Mouse (Mus musculus): Measurements from ENCODE around the gene Tmem234. TPM values are rescaled to one million over a fixed set of nuclear protein-coding genes. Genes with fewer than 3 reads are reported as not detected.

The Tmem234 gene
- polyA plus RNA-seq, 1 experiment, result 50.1 TPM

DNA sequence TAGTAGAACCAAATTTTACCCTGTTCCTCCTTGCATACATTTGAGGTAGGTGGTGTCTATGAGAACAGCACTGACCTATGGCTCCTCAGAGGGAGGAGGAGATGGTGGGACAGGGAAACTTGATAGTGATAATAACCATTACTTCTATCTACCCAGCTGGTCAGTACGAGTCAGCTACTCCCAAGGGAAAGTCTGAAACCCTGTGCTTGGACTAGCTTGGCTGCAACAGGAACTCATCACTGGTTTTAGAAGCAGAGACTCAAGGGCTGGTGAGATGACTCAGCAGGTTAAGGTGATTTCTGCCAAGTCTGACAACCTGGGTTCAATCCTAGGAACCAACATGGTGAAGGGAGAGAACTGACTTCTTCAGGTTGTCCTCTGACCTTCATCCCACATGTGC is 48.2 kb downstream of the Tmem234 start:
- Histone ChIP-seq H3K27me3 (ENCODE audit: control insufficient read depth, insufficient read depth, low read length) (no peaks in the 10 kb centered on the region), H3K4me1 (ENCODE audit: control insufficient read depth, insufficient read depth, low read length) (no peaks in the 10 kb centered on the region), H3K4me3 (ENCODE audit: control insufficient read depth, low read depth, low read length) (no peak overlapping the region), H3K36me3 (ENCODE audit: control insufficient read depth, insufficient read depth, low read length) (no peaks in the 10 kb centered on the region; the same call in none of the 2 replicates), H3K27ac (ENCODE audit: control insufficient read depth, insufficient read depth, low read depth, low read length) (no peak overlapping the region)
- no peak for TF ChIP-seq CTCF (IDR thresholded peaks at IDR 0.05; ENCODE audit: control insufficient read depth, insufficient read depth, insufficient replicate concordance, low read depth, low read length)
- TF ChIP-seq POLR2A (IDR thresholded peaks at IDR 0.05; ENCODE audit: control insufficient read depth, low read depth, low read length), result no peak

GRCm38 (mm10) chr4:129650359-129650758 is 49.9 kb downstream of the Tmem234 start:
- TF ChIP-seq CTCF (IDR thresholded peaks at IDR 0.05; ENCODE audit: control insufficient read depth, insufficient read depth, insufficient replicate concordance, low read depth, low read length) (no peak), POLR2A (IDR thresholded peaks at IDR 0.05; ENCODE audit: control insufficient read depth, low read depth, low read length) (no peak)
- Histone ChIP-seq H3K27me3 (ENCODE audit: control insufficient read depth, insufficient read depth, low read length) (no peaks in the 10 kb centered on the region), H3K4me3 (ENCODE audit: control insufficient read depth, low read depth, low read length) (no peak overlapping the region)

DNA sequence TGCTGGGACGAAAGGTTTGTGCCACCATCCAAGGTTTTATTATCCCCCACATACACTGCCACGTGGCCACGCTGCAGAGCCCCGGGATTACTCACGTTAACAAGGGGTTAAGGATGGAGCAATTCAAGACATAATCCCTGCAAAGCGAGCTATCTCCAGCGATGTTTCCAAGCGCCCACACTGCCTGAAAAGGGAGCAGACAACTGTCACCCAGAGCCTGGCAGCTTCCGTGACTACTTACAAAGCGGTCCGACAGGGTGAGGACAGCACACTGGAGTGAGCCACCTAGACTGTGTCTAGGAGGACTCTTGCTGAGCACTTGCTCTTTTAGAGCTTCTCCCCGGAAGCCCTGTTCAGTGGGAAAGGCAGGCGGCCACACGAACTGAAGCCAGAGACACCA is 54.3 kb downstream of the Tmem234 start:
- H3K4me1 ChIP-seq (ENCODE audit: control insufficient read depth, insufficient read depth, low read length), result no peaks in the 10 kb centered on the region
- H3K27me3 ChIP-seq (ENCODE audit: control insufficient read depth, insufficient read depth, low read length), result no peaks in the 10 kb centered on the region
- no peak overlapping the region for H3K27ac ChIP-seq (ENCODE audit: control insufficient read depth, insufficient read depth, low read depth, low read length)
- H3K36me3 ChIP-seq (ENCODE audit: control insufficient read depth, insufficient read depth, low read length), result peaks cover 3% of the 10 kb centered on the region
- TF ChIP-seq POLR2A (IDR thresholded peaks at IDR 0.05; ENCODE audit: control insufficient read depth, low read depth, low read length) (no peak), CTCF (IDR thresholded peaks at IDR 0.05; ENCODE audit: control insufficient read depth, insufficient read depth, insufficient replicate concordance, low read depth, low read length) (no peak)
- no peak overlapping the region for H3K4me3 ChIP-seq (ENCODE audit: control insufficient read depth, low read depth, low read length)

More at GRCm38 (mm10) chr4:129650359-129650758, 49.9 kb downstream of the Tmem234 start:
- H3K4me1 ChIP-seq (ENCODE audit: control insufficient read depth, insufficient read depth, low read length), result no peaks in the 10 kb centered on the region
- H3K36me3 ChIP-seq (ENCODE audit: control insufficient read depth, insufficient read depth, low read length), result peaks cover 3% of the 10 kb centered on the region
- no peak overlapping the region for H3K27ac ChIP-seq (ENCODE audit: control insufficient read depth, insufficient read depth, low read depth, low read length)

- H3K4me1 ChIP-seq (ENCODE audit: control insufficient read depth, insufficient read depth, low read length), result peaks cover 4% of the 10 kb centered on the region
- H3K4me3 ChIP-seq (ENCODE audit: control insufficient read depth, low read depth, low read length), result peak overlapping the region; percentile 89
- H3K27me3 ChIP-seq (ENCODE audit: control insufficient read depth, insufficient read depth, low read length), result no peaks in the 10 kb centered on the region
- H3K36me3 ChIP-seq (ENCODE audit: control insufficient read depth, insufficient read depth, low read length), result peaks cover 9% of the 10 kb centered on the region
- H3K27ac ChIP-seq (ENCODE audit: control insufficient read depth, insufficient read depth, low read depth, low read length), result peak overlapping the region; percentile 92
- TF ChIP-seq POLR2A (IDR thresholded peaks at IDR 0.05; ENCODE audit: control insufficient read depth, low read depth, low read length) (no peak), CTCF (IDR thresholded peaks at IDR 0.05; ENCODE audit: control insufficient read depth, insufficient read depth, insufficient replicate concordance, low read depth, low read length) (no peak)
These were observed 61.1 kb downstream of the Tmem234 start for GRCm38 (mm10) chr4:129661584-129661983.

GRCm38 (mm10) chr4:129662255-129662813 is 61.9 kb downstream of the Tmem234 start:
- TF ChIP-seq POLR2A (IDR thresholded peaks at IDR 0.05; ENCODE audit: control insufficient read depth, low read depth, low read length), result 0 out of 2 replicates have a peak, but pooled peaks have one; percentile 22
- TF ChIP-seq CTCF (IDR thresholded peaks at IDR 0.05; ENCODE audit: control insufficient read depth, insufficient read depth, insufficient replicate concordance, low read depth, low read length), result no peak
- peak overlapping the region; percentile 92 for H3K27ac ChIP-seq (ENCODE audit: control insufficient read depth, insufficient read depth, low read depth, low read length)
- no peaks in the 10 kb centered on the region for H3K27me3 ChIP-seq (ENCODE audit: control insufficient read depth, insufficient read depth, low read length)
- peak overlapping the region; percentile 89 for H3K4me3 ChIP-seq (ENCODE audit: control insufficient read depth, low read depth, low read length)
- peaks cover 4% of the 10 kb centered on the region for H3K4me1 ChIP-seq (ENCODE audit: control insufficient read depth, insufficient read depth, low read length)
- H3K36me3 ChIP-seq (ENCODE audit: control insufficient read depth, insufficient read depth, low read length), result peaks cover 9% of the 10 kb centered on the region

DNA sequence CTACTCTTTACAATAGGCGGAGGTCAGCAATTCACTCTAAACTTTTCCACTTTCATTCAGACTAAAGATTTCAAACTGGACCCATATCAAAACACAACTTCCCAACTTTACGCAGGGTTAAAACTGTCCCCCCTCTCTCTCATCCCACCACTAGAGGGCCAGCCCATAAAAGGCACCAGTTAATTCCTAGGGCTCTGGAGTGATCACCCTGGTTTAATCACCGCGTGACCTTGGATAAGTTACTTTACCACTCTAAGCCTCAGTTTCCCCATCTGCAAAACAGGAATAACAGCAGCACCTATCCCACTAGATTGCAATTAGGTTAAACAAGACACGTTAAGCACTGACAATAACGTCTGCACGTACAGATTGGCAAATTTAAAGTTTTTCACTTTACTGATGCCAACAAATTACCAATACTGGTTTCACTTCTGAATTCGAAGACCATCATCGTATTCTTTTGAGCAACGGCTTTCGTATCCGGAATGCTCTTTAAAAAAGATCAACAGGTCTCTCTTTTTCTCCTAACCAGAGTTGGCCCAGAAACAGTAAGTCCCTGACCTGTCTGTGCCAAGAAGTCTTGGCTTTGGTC is 71.1 kb downstream of the Tmem234 start:
- peaks cover 5% of the 10 kb centered on the region for H3K4me1 ChIP-seq (ENCODE audit: control insufficient read depth, insufficient read depth, low read length)
- peak overlapping the region; percentile 98 for H3K4me3 ChIP-seq (ENCODE audit: control insufficient read depth, low read depth, low read length)
- no peak for TF ChIP-seq CTCF (IDR thresholded peaks at IDR 0.05; ENCODE audit: control insufficient read depth, insufficient read depth, insufficient replicate concordance, low read depth, low read length)
- no peak for TF ChIP-seq POLR2A (IDR thresholded peaks at IDR 0.05; ENCODE audit: control insufficient read depth, low read depth, low read length)

GRCm38 (mm10) chr4:129672083-129672877 is 71.8 kb downstream of the Tmem234 start, which contains the start of gene Kpna6:
Gene Kpna6 (minus strand): TSS chr4:129672767.
- Histone ChIP-seq H3K4me3 (ENCODE audit: control insufficient read depth, low read depth, low read length) (peak within 1 kb of the TSS; percentile 98), H3K27ac (ENCODE audit: control insufficient read depth, insufficient read depth, low read depth, low read length) (peak within 1 kb of the TSS; percentile 97), H3K4me1 (ENCODE audit: control insufficient read depth, insufficient read depth, low read length) (peaks cover 5% of the 10 kb centered on the region), H3K27me3 (ENCODE audit: control insufficient read depth, insufficient read depth, low read length) (no peaks in the 10 kb centered on the region), H3K36me3 (ENCODE audit: control insufficient read depth, insufficient read depth, low read length) (peaks cover 2% of the 10 kb centered on the region; the same call in 1 of the 2 replicates)
- TF ChIP-seq POLR2A (IDR thresholded peaks at IDR 0.05; ENCODE audit: control insufficient read depth, low read depth, low read length) (peak; percentile 80), CTCF (IDR thresholded peaks at IDR 0.05; ENCODE audit: control insufficient read depth, insufficient read depth, insufficient replicate concordance, low read depth, low read length) (no peak)

More for the DNA sequence above, 71.1 kb downstream of the Tmem234 start:
- H3K27ac ChIP-seq (ENCODE audit: control insufficient read depth, insufficient read depth, low read depth, low read length), result peak overlapping the region; percentile 97
- H3K27me3 ChIP-seq (ENCODE audit: control insufficient read depth, insufficient read depth, low read length), result no peaks in the 10 kb centered on the region
- peaks cover 2% of the 10 kb centered on the region; the same call in 1 of the 2 replicates for H3K36me3 ChIP-seq (ENCODE audit: control insufficient read depth, insufficient read depth, low read length)

Measured in testis, adult 2 months (tissue).